Mouse (Mus musculus) thymus, adult 18-20 months (tissue): Measurements from ENCODE around the gene Atp5c1.

Experiments
- DNase-seq, 2 experiments: peaks; one replicate each; pipeline ENCODE4 v3.0.0; 2022; ENCODE audit warnings: mixed read lengths in 2 of 2

Gene Atp5c1

GRCm38 (mm10) chr2:10080310-10081010 lies at the start of gene Atp5c1, which contains the start of gene Kin:
Atp5c1 (minus strand) TSS chr2:10080510.
Kin (plus strand) TSS chr2:10080593.
- peak; percentile 94 to 96 for DNase-seq

GRCm38 (mm10) chr2:10128571-10128970 lies 48.3 kb upstream of the Atp5c1 start:
- DNase-seq = no peak

GRCm38 (mm10) chr2:10127471-10127870 lies 47.2 kb upstream of the Atp5c1 start:
- DNase-seq = no peak

GRCm38 (mm10) chr2:10126122-10126521 lies 45.8 kb upstream of the Atp5c1 start:
- DNase-seq = no peak

- no peak for DNase-seq
Measured at GRCm38 (mm10) chr2:10121826-10122225, 41.5 kb upstream of the Atp5c1 start.

- DNase-seq = no peak
Measured at GRCm38 (mm10) chr2:10119276-10119675, 39.0 kb upstream of the Atp5c1 start.

- no peak for DNase-seq
Measured at GRCm38 (mm10) chr2:10118751-10119150, 38.4 kb upstream of the Atp5c1 start.

- DNase-seq = no peak
Measured at GRCm38 (mm10) chr2:10108535-10109189, 28.4 kb upstream of the Atp5c1 start.

- no peak for DNase-seq
Measured at GRCm38 (mm10) chr2:10101180-10101579, 20.9 kb upstream of the Atp5c1 start.

GRCm38 (mm10) chr2:10100471-10100870 lies 20.2 kb upstream of the Atp5c1 start:
- no peak for DNase-seq

- DNase-seq = no peak
Measured at GRCm38 (mm10) chr2:10098598-10099215, 18.4 kb upstream of the Atp5c1 start.

GRCm38 (mm10) chr2:10094327-10095100 lies 14.2 kb upstream of the Atp5c1 start:
- DNase-seq = no peak

GRCm38 (mm10) chr2:10087256-10087850 lies 7.0 kb upstream of the Atp5c1 start:
- DNase-seq = no peak

- DNase-seq = no peak
Measured at GRCm38 (mm10) chr2:10082737-10083136, 2.4 kb upstream of the Atp5c1 start.

- no peak for DNase-seq
Measured at GRCm38 (mm10) chr2:10081453-10082080, 1.3 kb upstream of the Atp5c1 start.

GRCm38 (mm10) chr2:10079745-10080309 lies 483 bp downstream of the Atp5c1 start:
- DNase-seq = no peak

GRCm38 (mm10) chr2:10076675-10077074 lies 3.6 kb downstream of the Atp5c1 start:
- DNase-seq = no peak

GRCm38 (mm10) chr2:10074470-10074869 lies 5.8 kb downstream of the Atp5c1 start:
- no peak for DNase-seq

- DNase-seq = no peak
Measured at GRCm38 (mm10) chr2:10071751-10072150, 8.6 kb downstream of the Atp5c1 start.

GRCm38 (mm10) chr2:10058836-10059235 lies 21.5 kb downstream of the Atp5c1 start:
- DNase-seq = no peak

GRCm38 (mm10) chr2:10051996-10052395 lies 28.3 kb downstream of the Atp5c1 start:
- DNase-seq = no peak

- DNase-seq = no peak
Measured at GRCm38 (mm10) chr2:10050878-10051277, 29.4 kb downstream of the Atp5c1 start.
